8 mouse cellular contexts compared by ENCODE assay signal in the genomic region with DNA sequence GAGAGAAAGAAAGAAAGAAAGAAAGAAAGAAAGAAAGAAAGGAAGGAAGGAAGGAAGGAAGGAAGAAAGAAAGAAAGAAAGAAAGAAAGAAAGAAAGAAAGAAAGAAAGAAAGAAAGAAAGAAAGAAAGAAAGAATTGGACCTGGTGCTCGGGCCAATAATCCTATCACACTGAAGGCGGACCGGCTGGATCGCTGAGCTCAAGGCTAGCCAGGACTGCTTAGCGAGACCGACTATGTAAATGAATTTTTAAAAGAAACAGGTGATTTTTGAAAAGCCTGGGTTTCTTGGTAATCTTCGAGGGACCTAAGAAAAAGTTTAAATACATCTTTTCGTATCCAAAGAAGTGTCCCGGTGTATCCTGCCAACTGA. TPM values are rescaled to one million over a fixed set of nuclear protein-coding genes. Genes with fewer than 3 reads are reported as not detected.
DNase-seq lines count a peak whose midpoint lies in the region; ATAC-seq and TF ChIP-seq lines count a peak whose summit lies in the region.
"Not testable (repeated sequence)": the region's sequence is repeated elsewhere in the genome, so short reads cannot be mapped to it uniquely, and the experiment has no call there.
"Had no signal": no experiment of that assay in that cellular context is flagged by ENCODE, and none has a peak within 500 bp of the region (broad histone marks: within the 10 kb centered on the region; RNA-seq: fewer than 3 reads in every experiment).

No protein-coding gene starts in this region.

- peaks cover 11% of the 10 kb centered on the region for H3K9me3 ChIP-seq in erythroblast, embryonic 14.5 days (ENCODE audit: control insufficient read depth, low read length)
- H3K9me3 ChIP-seq in heart, embryonic 11.5 days (replicated peaks; ENCODE audit: control insufficient read depth, low read length); hindbrain, postnatal 0 days (ENCODE audit: low read length); limb, embryonic 12.5 days; lung, embryonic 16.5 days (ENCODE audit: control insufficient read depth, low read length): not testable (repeated sequence)

- H3K27ac ChIP-seq in bone marrow, adult 2 months (ENCODE audit: control insufficient read depth, insufficient read depth, low read depth, low read length, poor library complexity) = peak overlapping the region; percentile 99
- peak overlapping the region; percentile 98 for H3K27ac ChIP-seq in heart, embryonic 11.5 days (ENCODE audit: low read depth, low read length)
- H3K27ac ChIP-seq in hindbrain, postnatal 0 days = peak overlapping the region; percentile 99
- H3K27ac ChIP-seq in limb, embryonic 12.5 days = peak overlapping the region; percentile 95
- H3K27ac ChIP-seq in lung, embryonic 16.5 days (ENCODE audit: low read length) = peak overlapping the region; percentile 21; the same call in 1 of the 2 replicates

- peak overlapping the region; percentile 70 for H3ac ChIP-seq in myocyte (ENCODE audit: control insufficient read depth, insufficient read length)

- not testable (repeated sequence) for DNase-seq in hindbrain, postnatal 0 days (ENCODE audit: low spot score)

- not testable (repeated sequence) for H3K4me1 ChIP-seq in bone marrow, adult 2 months (ENCODE audit: control insufficient read depth, insufficient read depth, low read length); heart, embryonic 11.5 days (ENCODE audit: control insufficient read depth, insufficient read depth, low read length); hindbrain, postnatal 0 days (ENCODE audit: insufficient read depth, low read length); limb, embryonic 12.5 days (replicated peaks)
- H3K4me1 ChIP-seq in erythroblast, embryonic 14.5 days (ENCODE audit: control insufficient read depth) = peaks cover 75% of the 10 kb centered on the region
- H3K4me1 ChIP-seq in lung, embryonic 16.5 days (replicated peaks; ENCODE audit: control insufficient read depth, insufficient read depth, low read length) = peaks cover 12% of the 10 kb centered on the region

- H3K4me2 ChIP-seq in heart, embryonic 11.5 days = peak overlapping the region; percentile 59
- peak overlapping the region; percentile 51 for H3K4me2 ChIP-seq in hindbrain, postnatal 0 days (ENCODE audit: low read depth, low read length)
- peak overlapping the region; percentile 40 for H3K4me2 ChIP-seq in limb, embryonic 12.5 days
- peak overlapping the region; percentile 35 for H3K4me2 ChIP-seq in lung, embryonic 16.5 days (ENCODE audit: low read depth, low read length)
- H3K4me2 ChIP-seq in myocyte (ENCODE audit: low read depth) = peak overlapping the region; percentile 73

- peak; percentile 8; the same call in 1 of the 2 replicates for ATAC-seq in heart, embryonic 11.5 days (replicated peaks; ENCODE audit: insufficient number of reproducible peaks, low FRiP score, low TSS enrichment)
- peak; percentile 31 for ATAC-seq in hindbrain, postnatal 0 days
- ATAC-seq in limb, embryonic 12.5 days (ENCODE audit: insufficient number of reproducible peaks, insufficient read depth, low FRiP score, low TSS enrichment, low read depth) = peak; percentile 12; the same call in 1 of the 2 replicates
- ATAC-seq in lung, embryonic 16.5 days (ENCODE audit: low read depth) = peak; percentile 47

- H3K4me3 ChIP-seq in bone marrow, adult 2 months (replicated peaks; ENCODE audit: control insufficient read depth, low read depth, low read length) = peak overlapping the region; percentile 97
- H3K4me3 ChIP-seq in erythroblast, embryonic 14.5 days (replicated peaks) = peak overlapping the region; percentile 79
- peak overlapping the region; percentile 99 for H3K4me3 ChIP-seq in heart, embryonic 11.5 days (ENCODE audit: low read depth, low read length)
- peak overlapping the region; percentile 98 for H3K4me3 ChIP-seq in hindbrain, postnatal 0 days (ENCODE audit: low read length)
- H3K4me3 ChIP-seq in limb, embryonic 12.5 days (replicated peaks) = peak overlapping the region; percentile 96
- H3K4me3 ChIP-seq in lung, embryonic 16.5 days (ENCODE audit: low read length) = peak overlapping the region; percentile 93
- peak overlapping the region; percentile 94 for H3K4me3 ChIP-seq in myocyte

- not testable (repeated sequence) for TF ChIP-seq POLR2A in bone marrow, adult 2 months (IDR thresholded peaks at IDR 0.05; ENCODE audit: borderline replicate concordance, control insufficient read depth, low read depth, low read length); myocyte (IDR thresholded peaks at IDR 0.05; ENCODE audit: insufficient read length, low read depth)

- WGBS in bone marrow, adult 2 months = under 1% methylated on average over 9 of the region's 9 CpGs
- under 1% methylated on average over 9 of the region's 9 CpGs for WGBS in heart, embryonic 11.5 days (ENCODE audit: insufficient replicate concordance)
- WGBS in hindbrain, postnatal 0 days = under 1% methylated on average over 9 of the region's 9 CpGs
- WGBS in limb, embryonic 12.5 days = under 1% methylated on average over 9 of the region's 9 CpGs
- WGBS in lung, embryonic 16.5 days = under 1% methylated on average over 9 of the region's 9 CpGs

- not testable (repeated sequence) for TF ChIP-seq CTCF in bone marrow, adult 2 months (IDR thresholded peaks at IDR 0.05; ENCODE audit: control insufficient read depth, insufficient read depth, low read length); hindbrain, postnatal 0 days (IDR thresholded peaks at IDR 0.05; ENCODE audit: low read depth)

- H3K36me3 ChIP-seq in erythroblast, embryonic 14.5 days (ENCODE audit: control insufficient read depth) = peaks cover 56% of the 10 kb centered on the region
- peaks cover 19% of the 10 kb centered on the region for H3K36me3 ChIP-seq in heart, embryonic 11.5 days (ENCODE audit: control insufficient read depth, insufficient read depth, low read length)
- peaks cover 21% of the 10 kb centered on the region; the same call in 1 of the 2 replicates for H3K36me3 ChIP-seq in hindbrain, postnatal 0 days (ENCODE audit: insufficient read depth, low read length)
- H3K36me3 ChIP-seq in limb, embryonic 12.5 days = peaks cover 30% of the 10 kb centered on the region
- peaks cover 25% of the 10 kb centered on the region for H3K36me3 ChIP-seq in lung, embryonic 16.5 days (ENCODE audit: control insufficient read depth, insufficient read depth, low read length)
- peaks cover 34% of the 10 kb centered on the region for H3K36me3 ChIP-seq in myocyte (ENCODE audit: control insufficient read depth, insufficient read depth)

- not testable (repeated sequence) for H3K27me3 ChIP-seq in erythroblast, embryonic 14.5 days (ENCODE audit: control insufficient read depth); heart, embryonic 11.5 days (ENCODE audit: control insufficient read depth, insufficient read depth, low read length); hindbrain, postnatal 0 days (ENCODE audit: insufficient read depth, low read length); limb, embryonic 12.5 days; lung, embryonic 16.5 days (ENCODE audit: control insufficient read depth, insufficient read depth, low read depth, low read length); myocyte (ENCODE audit: control insufficient read depth, insufficient read depth, insufficient read length)

- H3K9ac ChIP-seq in heart, embryonic 11.5 days (ENCODE audit: low read depth, low read length) = peak overlapping the region; percentile 100; the same call in 1 of the 2 replicates
- peak overlapping the region; percentile 99 for H3K9ac ChIP-seq in hindbrain, postnatal 0 days (replicated peaks; ENCODE audit: low read length)
- not testable (repeated sequence) for H3K9ac ChIP-seq in limb, embryonic 12.5 days (replicated peaks)
- peak overlapping the region; percentile 51 for H3K9ac ChIP-seq in lung, embryonic 16.5 days (ENCODE audit: low read length)

- peaks cover 37% of the 10 kb centered on the region for H3K79me2 ChIP-seq in myocyte (ENCODE audit: control insufficient read depth, insufficient read depth)

RNA-seq across cellular contexts. Expression of gene Srsf5, which starts 0.4 kb away (rescaled TPM):
- polyA plus RNA-seq in bone marrow, adult 2 months (2011; ENCODE audit: insufficient read depth, insufficient read length, low replicate concordance, missing spikeins) = 400 and 411 TPM in 2 replicates
- 13.0 and 19.7 TPM in 2 replicates for polyA plus RNA-seq in erythroblast, embryonic 14.5 days (2012)
- polyA plus RNA-seq in heart, embryonic 11.5 days (2014; fragmentation: Nextera tagmentation; extraction: Ambion mirVana) = 215 and 316 TPM in 2 replicates
- 222 and 291 TPM in 2 replicates for total RNA-seq in hindbrain, postnatal 0 days (2014; rRNA removed)
- 486 and 514 TPM in 2 replicates for polyA plus RNA-seq in hindbrain, postnatal 0 days (2015; fragmentation: Nextera tagmentation; extraction: Ambion mirVana)
- 630 and 662 TPM in 2 replicates for polyA plus RNA-seq in limb, embryonic 12.5 days (2016; fragmentation: Nextera tagmentation; extraction: Ambion mirVana)
- polyA plus RNA-seq in lung, embryonic 16.5 days (2015; fragmentation: Nextera tagmentation; extraction: Ambion mirVana) = 514 and 599 TPM in 2 replicates
- polyA plus RNA-seq in myocyte (2012; fragmentation: generic; extraction: Trizol) = 123 TPM

RNA-seq across cellular contexts. Expression of gene Slc10a1, which starts 23.6 kb away (rescaled TPM):
- polyA plus RNA-seq in bone marrow, adult 2 months (2011; ENCODE audit: insufficient read depth, insufficient read length, low replicate concordance, missing spikeins) = 1.8 TPM in 1 of 2 replicates, not detected in the other
- not detected in 2 replicates for polyA plus RNA-seq in erythroblast, embryonic 14.5 days (2012)
- 0.18 and 0.87 TPM in 2 replicates for polyA plus RNA-seq in heart, embryonic 11.5 days (2014; fragmentation: Nextera tagmentation; extraction: Ambion mirVana)
- not detected in 2 replicates for total RNA-seq in hindbrain, postnatal 0 days (2014; rRNA removed)
- 0.11 TPM in 2 replicates for polyA plus RNA-seq in hindbrain, postnatal 0 days (2015; fragmentation: Nextera tagmentation; extraction: Ambion mirVana)
- polyA plus RNA-seq in limb, embryonic 12.5 days (2016; fragmentation: Nextera tagmentation; extraction: Ambion mirVana) = 1.0 and 1.5 TPM in 2 replicates
- 0.80 and 1.4 TPM in 2 replicates for polyA plus RNA-seq in lung, embryonic 16.5 days (2015; fragmentation: Nextera tagmentation; extraction: Ambion mirVana)
- 0.02 TPM for polyA plus RNA-seq in myocyte (2012; fragmentation: generic; extraction: Trizol)
- total RNA-seq: layer of hippocampus, postnatal 25 days had no signal

Comparison
In these comparisons a context has a peak if more than half of its experiments do, and no peak if none do; other contexts are left out.
1. H3K27ac ChIP-seq: peak in every context shown above with its lines; median percentile 99 in bone marrow, adult 2 months; 99 in hindbrain, postnatal 0 days; 98 in heart, embryonic 11.5 days; 95 in limb, embryonic 12.5 days; 21 in lung, embryonic 16.5 days.